Mouse (Mus musculus) stomach, postnatal 0 days (tissue): Measurements from ENCODE around the gene Nmur1.

Experiments used
- CTCF ChIP-seq: IDR thresholded peaks from 2 replicates; pipeline ENCODE4 v1.5.1; 2016; ENCODE audit warnings: antibody characterized with exemption, low read depth, mild to moderate bottlenecking, moderate library complexity
- EP300 ChIP-seq: optimal IDR thresholded peaks from 2 replicates; pipeline ENCODE3; 2016; ENCODE audit warnings: antibody characterized with exemption

GRCm38 (mm10) chr1:86441980-86442831 is 16.2 kb upstream of the Nmur1 start:
- TF ChIP-seq CTCF: 0 out of 2 replicates have a peak, but pooled peaks have one; percentile 9
- peak; percentile 77 for TF ChIP-seq EP300
